Mouse (Mus musculus): Measurements from ENCODE around the gene Paxbp1. TPM values are rescaled to one million over a fixed set of nuclear protein-coding genes. Genes with fewer than 3 reads are reported as not detected.

The Paxbp1 gene
- polyA plus RNA-seq, 1 experiment from 2014 or later: 52.5 TPM

DNA sequence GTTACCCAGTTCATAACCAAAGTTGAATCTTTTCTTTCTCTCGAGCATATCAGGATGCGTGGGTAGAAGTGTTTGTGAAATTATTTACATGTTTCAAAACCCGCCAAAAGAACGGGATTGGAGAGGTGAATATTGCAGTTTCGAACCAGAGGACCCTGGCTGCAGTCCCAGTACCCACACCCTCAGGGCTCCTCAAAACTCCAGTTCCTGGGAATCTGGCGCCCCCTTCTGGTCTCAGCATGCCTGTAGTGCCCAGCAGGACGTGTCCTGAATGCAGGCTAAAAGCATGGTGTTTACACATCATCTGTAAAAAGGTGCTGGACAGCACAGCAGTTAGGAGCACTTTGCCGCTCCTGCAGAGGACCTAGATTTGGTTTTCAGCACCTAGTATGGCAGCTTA, 1.2 kb upstream of the Paxbp1 start:
- WGBS: 51% methylated on average over 8 of the region's 8 CpGs
- Histone ChIP-seq H3K27ac (ENCODE audit: poor library complexity, severe bottlenecking) (no peak overlapping the region), H3K9me3 (replicated peaks) (no peaks in the 10 kb centered on the region), H3K9ac (no peak overlapping the region), H3K4me2 (peak overlapping the region; percentile 79; the same call in 1 of the 2 replicates), H3K27me3 (replicated peaks) (peaks cover 8% of the 10 kb centered on the region; the same call in 1 of the 2 replicates), H3K4me3 (peak overlapping the region; percentile 98; the same call in 1 of the 2 replicates), H3K4me1 (replicated peaks) (peaks cover 7% of the 10 kb centered on the region), H3K36me3 (peaks cover 9% of the 10 kb centered on the region; the same call in 1 of the 2 replicates)
- no peak for ATAC-seq (ENCODE audit: insufficient number of reproducible peaks, low FRiP score)

DNA sequence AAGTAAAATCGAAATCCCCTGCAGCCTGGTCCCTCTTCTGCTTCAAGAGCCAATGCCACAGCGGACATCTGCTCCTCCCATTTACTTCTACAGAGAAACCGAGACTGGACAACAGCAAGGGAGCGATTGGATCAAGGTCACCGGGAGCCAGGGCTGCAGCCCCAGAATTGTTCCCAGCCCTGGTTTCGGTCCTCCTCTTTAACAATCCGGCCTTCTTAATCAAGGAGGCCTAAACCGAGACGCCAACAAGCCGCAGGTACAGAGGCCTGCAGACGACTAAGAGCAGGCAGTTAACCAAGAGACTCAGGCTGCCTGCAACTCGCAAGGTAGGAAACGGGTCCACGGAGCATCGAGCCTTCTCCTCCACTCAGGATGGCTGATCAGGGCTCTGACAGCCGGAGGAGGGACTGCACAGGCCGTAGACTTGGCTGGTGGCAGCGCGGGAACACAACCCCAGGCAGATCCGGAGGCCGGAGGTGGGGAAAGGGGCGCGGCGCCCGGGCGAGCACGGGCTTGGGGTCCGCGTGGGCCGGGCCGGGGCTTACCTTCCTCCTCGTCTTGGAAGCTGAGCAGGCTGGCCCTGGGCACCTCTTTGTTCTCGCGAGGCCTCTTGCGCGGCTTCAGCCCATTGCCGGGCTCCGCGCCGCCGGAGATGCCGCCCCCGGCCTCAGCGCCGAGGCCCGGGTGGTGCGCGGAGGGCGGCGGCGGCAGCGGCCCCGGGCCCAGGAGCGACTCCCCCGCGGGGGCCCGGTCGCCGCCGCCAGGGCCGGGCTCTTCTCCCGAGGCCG, 688 bp downstream of the Paxbp1 start:
- Histone ChIP-seq H3K4me2 (peak overlapping the region; percentile 79), H3K9ac (peak overlapping the region; percentile 97), H3K4me1 (replicated peaks) (peaks cover 10% of the 10 kb centered on the region), H3K36me3 (peaks cover 18% of the 10 kb centered on the region), H3K4me3 (peak overlapping the region; percentile 98), H3K27me3 (replicated peaks) (peaks cover 5% of the 10 kb centered on the region; the same call in 1 of the 2 replicates), H3K9me3 (replicated peaks) (no peaks in the 10 kb centered on the region), H3K27ac (ENCODE audit: poor library complexity, severe bottlenecking) (peak overlapping the region; percentile 97)
- WGBS: under 1% methylated on average over 58 of the region's 63 CpGs
- ATAC-seq (ENCODE audit: insufficient number of reproducible peaks, low FRiP score): peak; percentile 71

DNA sequence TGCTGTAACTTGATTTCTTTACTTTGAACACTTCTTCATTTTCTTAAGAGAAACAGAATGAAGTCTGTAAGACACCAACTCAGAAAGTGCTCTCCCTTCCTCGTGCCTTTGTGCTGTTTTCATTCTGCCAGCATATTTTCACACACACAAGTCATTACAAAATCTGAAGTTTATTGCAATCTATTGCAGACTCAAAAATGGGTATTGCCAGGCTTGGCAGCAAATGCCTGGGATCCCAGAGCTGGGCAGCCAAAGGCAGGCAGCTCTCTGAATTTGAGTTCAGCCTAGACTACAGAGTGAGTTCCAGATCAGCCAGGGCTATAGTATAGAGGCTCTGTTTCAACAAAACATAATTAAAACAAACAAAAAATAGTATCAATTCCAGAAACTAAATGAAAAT, 1.7 kb downstream of the Paxbp1 start:
- WGBS: 54% methylated on average over 1 of the region's 1 CpGs

GRCm38 (mm10) chr16:91035866-91036265, 8.5 kb downstream of the Paxbp1 start:
- ATAC-seq (ENCODE audit: insufficient number of reproducible peaks, low FRiP score): no peak
- Histone ChIP-seq H3K36me3 (peaks cover 71% of the 10 kb centered on the region), H3K9ac (no peak overlapping the region)

More for the DNA sequence above, 1.7 kb downstream of the Paxbp1 start:
- H3K4me3 ChIP-seq: peak overlapping the region; percentile 31
- peak overlapping the region; percentile 68 for H3K4me2 ChIP-seq
- peaks cover 10% of the 10 kb centered on the region for H3K4me1 ChIP-seq (replicated peaks)
- no peak for ATAC-seq (ENCODE audit: insufficient number of reproducible peaks, low FRiP score)
- no peak overlapping the region for H3K27ac ChIP-seq (ENCODE audit: poor library complexity, severe bottlenecking)
- peaks cover 26% of the 10 kb centered on the region for H3K36me3 ChIP-seq
- H3K9ac ChIP-seq: peak overlapping the region; percentile 68
- no peaks in the 10 kb centered on the region for H3K9me3 ChIP-seq (replicated peaks)
- H3K27me3 ChIP-seq (replicated peaks): no peaks in the 10 kb centered on the region; the same call in 1 of the 2 replicates

GRCm38 (mm10) chr16:91030751-91031150, 13.6 kb downstream of the Paxbp1 start:
- no peak overlapping the region for H3K9ac ChIP-seq
- no peak overlapping the region for H3K4me2 ChIP-seq
- no peak for ATAC-seq (ENCODE audit: insufficient number of reproducible peaks, low FRiP score)
- no peaks in the 10 kb centered on the region for H3K9me3 ChIP-seq (replicated peaks)
- WGBS: 94% methylated on average over 4 of the region's 4 CpGs
- H3K36me3 ChIP-seq: peaks cover 76% of the 10 kb centered on the region
- H3K27me3 ChIP-seq (replicated peaks): no peaks in the 10 kb centered on the region
- H3K4me1 ChIP-seq (replicated peaks): no peaks in the 10 kb centered on the region
- no peak overlapping the region for H3K27ac ChIP-seq (ENCODE audit: poor library complexity, severe bottlenecking)
- no peak overlapping the region for H3K4me3 ChIP-seq

More at GRCm38 (mm10) chr16:91035866-91036265, 8.5 kb downstream of the Paxbp1 start:
- no peak overlapping the region for H3K4me3 ChIP-seq
- H3K4me1 ChIP-seq (replicated peaks): 0 out of 2 replicates have a peak, but pooled peaks cover 3% of the 10 kb centered on the region
- 91% methylated on average over 10 of the region's 10 CpGs for WGBS
- no peak overlapping the region for H3K27ac ChIP-seq (ENCODE audit: poor library complexity, severe bottlenecking)
- H3K27me3 ChIP-seq (replicated peaks): no peaks in the 10 kb centered on the region
- no peaks in the 10 kb centered on the region for H3K9me3 ChIP-seq (replicated peaks)
- H3K4me2 ChIP-seq: no peak overlapping the region

DNA sequence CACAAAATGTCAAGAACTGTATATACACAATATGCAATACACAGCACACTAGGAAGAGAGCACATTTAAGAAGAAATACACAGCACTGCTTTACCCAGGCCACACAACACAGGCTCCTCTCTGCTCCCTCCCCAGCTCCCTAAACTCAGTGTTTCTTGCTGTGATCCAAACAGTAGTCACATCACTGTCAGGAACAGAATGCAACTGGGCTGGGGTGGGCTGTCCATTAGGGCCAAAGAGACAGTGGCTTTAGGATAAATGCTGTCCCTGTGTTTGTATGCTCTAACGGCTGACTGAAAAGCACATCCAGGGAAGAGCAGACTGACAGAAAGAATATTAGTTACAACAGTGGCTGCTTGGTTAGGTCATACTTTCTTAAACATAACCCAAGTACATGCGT, 14.4 kb downstream of the Paxbp1 start:
- Histone ChIP-seq H3K9ac (no peak overlapping the region), H3K9me3 (replicated peaks) (no peaks in the 10 kb centered on the region), H3K4me1 (replicated peaks) (no peaks in the 10 kb centered on the region), H3K27me3 (replicated peaks) (no peaks in the 10 kb centered on the region), H3K4me2 (no peak overlapping the region), H3K27ac (ENCODE audit: poor library complexity, severe bottlenecking) (no peak overlapping the region), H3K4me3 (no peak overlapping the region), H3K36me3 (peaks cover 79% of the 10 kb centered on the region)
- no peak for ATAC-seq (ENCODE audit: insufficient number of reproducible peaks, low FRiP score)
- 96% methylated on average over 2 of the region's 2 CpGs for WGBS

GRCm38 (mm10) chr16:91029161-91029743, 15.1 kb downstream of the Paxbp1 start:
- ATAC-seq (ENCODE audit: insufficient number of reproducible peaks, low FRiP score): no peak
- Histone ChIP-seq H3K4me2 (no peak overlapping the region), H3K4me3 (no peak overlapping the region), H3K27me3 (replicated peaks) (no peaks in the 10 kb centered on the region), H3K9me3 (replicated peaks) (no peaks in the 10 kb centered on the region), H3K9ac (no peak overlapping the region), H3K36me3 (peaks cover 79% of the 10 kb centered on the region), H3K27ac (ENCODE audit: poor library complexity, severe bottlenecking) (no peak overlapping the region), H3K4me1 (replicated peaks) (no peaks in the 10 kb centered on the region)
- WGBS: 92% methylated on average over 8 of the region's 8 CpGs

DNA sequence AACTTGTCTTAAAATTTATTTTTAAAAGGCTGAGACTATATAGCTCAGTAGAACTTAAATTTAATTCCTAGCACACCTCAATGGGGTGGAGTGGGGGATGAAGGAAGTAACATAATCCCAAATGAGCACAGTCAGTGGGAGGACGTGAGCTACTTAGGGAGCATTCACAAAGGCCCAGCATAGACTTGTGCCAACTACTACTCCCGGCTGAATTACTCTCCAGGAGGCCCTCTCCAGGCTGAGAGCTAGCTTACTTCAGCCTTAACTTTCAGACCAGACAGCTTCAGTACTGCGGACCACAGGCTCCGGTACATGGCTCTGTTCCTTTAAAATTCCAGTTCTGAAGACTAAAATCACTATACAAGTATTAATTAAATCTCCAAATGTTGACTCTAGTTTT, 18.1 kb downstream of the Paxbp1 start:
- 96% methylated on average over 4 of the region's 4 CpGs for WGBS
- H3K4me2 ChIP-seq: no peak overlapping the region

DNA sequence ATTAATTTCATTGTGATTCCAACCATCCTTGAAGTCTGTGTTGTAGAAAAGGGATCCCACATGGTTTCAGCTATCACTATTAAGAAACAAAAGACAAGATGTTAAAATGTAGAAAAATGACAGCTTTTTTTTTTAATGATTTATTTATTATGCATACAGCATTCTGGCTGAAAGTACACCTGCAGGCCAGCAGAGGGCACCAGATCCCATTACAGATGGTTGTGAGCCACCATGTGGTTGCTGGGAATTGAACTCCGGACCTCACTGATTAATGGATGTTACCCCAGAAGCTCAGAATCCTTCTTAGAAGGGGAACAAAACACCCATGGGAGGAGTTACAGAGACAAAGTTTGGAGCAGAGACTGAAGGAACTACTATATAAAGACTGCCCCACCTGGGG, 21.0 kb downstream of the Paxbp1 start:
- Histone ChIP-seq H3K27me3 (replicated peaks) (no peaks in the 10 kb centered on the region), H3K27ac (ENCODE audit: poor library complexity, severe bottlenecking) (no peak overlapping the region), H3K4me2 (no peak overlapping the region), H3K36me3 (peaks cover 90% of the 10 kb centered on the region), H3K9ac (no peak overlapping the region), H3K4me1 (replicated peaks) (no peaks in the 10 kb centered on the region), H3K4me3 (no peak overlapping the region), H3K9me3 (replicated peaks) (peaks cover 5% of the 10 kb centered on the region)
- WGBS: 92% methylated on average over 1 of the region's 1 CpGs
- ATAC-seq (ENCODE audit: insufficient number of reproducible peaks, low FRiP score): no peak

More for the DNA sequence above, 18.1 kb downstream of the Paxbp1 start:
- H3K9me3 ChIP-seq (replicated peaks): peaks cover 5% of the 10 kb centered on the region
- no peaks in the 10 kb centered on the region for H3K4me1 ChIP-seq (replicated peaks)
- no peak overlapping the region for H3K9ac ChIP-seq
- H3K36me3 ChIP-seq: peaks cover 82% of the 10 kb centered on the region
- no peak for ATAC-seq (ENCODE audit: insufficient number of reproducible peaks, low FRiP score)
- H3K4me3 ChIP-seq: no peak overlapping the region
- no peaks in the 10 kb centered on the region for H3K27me3 ChIP-seq (replicated peaks)
- H3K27ac ChIP-seq (ENCODE audit: poor library complexity, severe bottlenecking): no peak overlapping the region

DNA sequence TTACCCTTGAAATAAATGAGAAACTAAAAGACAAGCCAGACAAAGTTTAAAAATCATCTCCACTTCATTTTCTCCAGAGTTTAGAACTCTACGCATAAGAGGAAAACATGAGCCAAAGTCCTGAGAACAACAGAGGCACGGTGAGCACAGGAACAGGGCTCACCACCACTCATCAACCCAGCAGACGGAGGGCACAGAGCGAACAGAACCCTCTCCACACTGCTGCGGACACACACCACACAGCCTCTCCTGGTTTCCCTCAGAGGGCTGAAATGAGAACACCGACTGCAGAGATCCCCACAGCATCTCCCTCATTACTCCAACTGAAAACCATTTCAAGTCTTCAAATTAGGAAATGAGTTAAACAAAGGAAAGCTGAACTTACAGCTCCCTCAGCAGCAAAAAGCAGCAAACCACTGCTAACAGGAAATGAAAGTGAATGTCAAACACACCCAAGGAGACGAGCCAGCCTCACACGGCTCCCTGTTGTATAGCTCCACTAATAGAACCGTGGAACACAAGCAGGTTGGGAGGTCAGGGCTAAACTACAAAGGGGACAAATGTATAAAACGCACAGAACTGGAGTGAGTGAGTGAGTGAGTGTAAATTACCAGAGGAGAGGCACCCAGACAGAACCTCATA, 23.4 kb downstream of the Paxbp1 start:
- Histone ChIP-seq H3K36me3 (peaks cover 86% of the 10 kb centered on the region), H3K4me1 (replicated peaks) (no peaks in the 10 kb centered on the region), H3K27ac (ENCODE audit: poor library complexity, severe bottlenecking) (no peak overlapping the region), H3K4me3 (no peak overlapping the region), H3K9me3 (replicated peaks) (peaks cover 5% of the 10 kb centered on the region), H3K4me2 (no peak overlapping the region), H3K27me3 (replicated peaks) (no peaks in the 10 kb centered on the region), H3K9ac (no peak overlapping the region)
- no peak for ATAC-seq (ENCODE audit: insufficient number of reproducible peaks, low FRiP score)
- 89% methylated on average over 10 of the region's 10 CpGs for WGBS

DNA sequence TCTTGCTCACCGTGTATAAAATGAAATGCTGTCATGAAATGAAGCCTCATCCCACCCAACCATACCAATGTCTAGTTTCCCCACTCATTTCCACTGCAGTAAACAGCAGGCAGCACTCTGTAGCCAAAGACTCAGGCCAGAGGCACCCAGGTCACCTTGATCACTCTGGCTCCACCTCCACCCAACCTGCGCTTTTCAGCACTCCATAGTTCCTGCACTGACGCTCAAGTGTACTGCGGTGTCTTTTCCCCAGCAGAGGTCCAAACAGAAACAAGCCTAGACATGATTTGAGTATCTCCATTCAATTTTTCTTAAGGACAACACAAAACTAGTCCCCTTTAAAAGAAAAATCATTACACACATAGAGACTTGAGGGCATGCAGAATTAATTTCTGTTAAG, 24.9 kb downstream of the Paxbp1 start:
- H3K9me3 ChIP-seq (replicated peaks): peaks cover 5% of the 10 kb centered on the region
- WGBS: 92% methylated on average over 4 of the region's 4 CpGs
- no peak overlapping the region for H3K9ac ChIP-seq
- H3K27ac ChIP-seq (ENCODE audit: poor library complexity, severe bottlenecking): no peak overlapping the region
- no peaks in the 10 kb centered on the region for H3K4me1 ChIP-seq (replicated peaks)
- no peak overlapping the region for H3K4me3 ChIP-seq
- no peaks in the 10 kb centered on the region for H3K27me3 ChIP-seq (replicated peaks)
- no peak for ATAC-seq (ENCODE audit: insufficient number of reproducible peaks, low FRiP score)
- H3K36me3 ChIP-seq: peaks cover 84% of the 10 kb centered on the region
- H3K4me2 ChIP-seq: no peak overlapping the region

Measured in heart, embryonic 12.5 days (tissue).